Mouse (Mus musculus) heart, embryonic 12.5 days (tissue): ENCODE measurements at regions not wholly inside any gene's neighbourhood (a gene's known extent, or its start where the extent isn't known, plus 50 kb on each side); places are given as distances from the start of the nearest gene placed in this dataset.

Experiments used
- ATAC-seq: fragments of 200-750 bp; cut with Nextera tagmentation; 2 replicates; pipeline ENCODE4 v1.8.0; 2017; ENCODE audit warnings: moderate TSS enrichment, moderate library complexity; ENCODE audit not compliant: insufficient number of reproducible peaks, low FRiP score
- H3K27ac ChIP-seq: fragments of 300-500 bp; sonication (generic); 2 replicates; pipeline ENCODE4 v1.5.1; 2016; ENCODE audit warnings: mild to moderate bottlenecking, moderate library complexity; ENCODE audit not compliant: poor library complexity, severe bottlenecking
- H3K27me3 ChIP-seq: fragments of 300-500 bp; sonication (generic); replicated peaks from 2 replicates; pipeline ENCODE4 v1.6.1; 2016; ENCODE audit warnings: mild to moderate bottlenecking, moderate library complexity
- H3K36me3 ChIP-seq: fragments of 300-500 bp; sonication (generic); 2 replicates; pipeline ENCODE4 v1.6.1; 2016; ENCODE audit warnings: mild to moderate bottlenecking, moderate library complexity
- H3K4me1 ChIP-seq: fragments of 300-500 bp; sonication (generic); replicated peaks from 2 replicates; pipeline ENCODE4 v1.6.1; 2016; ENCODE audit warnings: mild to moderate bottlenecking
- H3K4me2 ChIP-seq: fragments of 300-500 bp; sonication (generic); 2 replicates; pipeline ENCODE4 v1.6.1; 2016; ENCODE audit warnings: mild to moderate bottlenecking, moderate library complexity
- H3K4me3 ChIP-seq: fragments of 300-500 bp; sonication (generic); 2 replicates; pipeline ENCODE4 v1.5.1; 2016; ENCODE audit warnings: mild to moderate bottlenecking
- H3K9ac ChIP-seq: fragments of 300-500 bp; sonication (generic); 2 replicates; pipeline ENCODE4 v1.6.1; 2016; ENCODE audit warnings: mild to moderate bottlenecking, moderate library complexity
- H3K9me3 ChIP-seq: fragments of 300-500 bp; sonication (generic); replicated peaks from 2 replicates; pipeline ENCODE4 v1.6.1; 2016; ENCODE audit warnings: mild to moderate bottlenecking, moderate library complexity
- WGBS: fragments of 180-500 bp; shearing (Covaris S2); methylation state at CpG from one replicate; pipeline ENCODE4 v1.1.7; 2016; 5-methylcytosine and 5-hydroxymethylcytosine counted together

DNA sequence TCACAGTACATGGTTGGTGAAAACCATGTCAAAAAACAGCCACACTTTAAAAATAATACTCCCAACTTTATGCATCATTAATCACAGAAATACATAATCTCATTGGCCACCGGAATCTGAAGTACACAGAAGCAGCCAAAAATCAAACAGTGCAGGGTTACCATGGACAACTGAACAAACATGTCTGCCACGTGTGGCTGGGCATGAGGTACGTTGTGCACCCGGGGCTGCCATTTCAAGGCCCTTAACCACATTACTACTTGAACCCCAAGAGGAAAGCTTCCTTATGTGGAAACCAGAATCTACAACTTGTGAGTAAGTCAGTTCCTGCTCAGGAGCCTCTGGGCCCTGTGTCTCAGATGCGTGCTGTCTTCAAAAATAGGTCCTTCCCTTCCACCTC lies 289.9 kb downstream of the Fam49a start:
- Histone ChIP-seq H3K4me3 (no peak overlapping the region), H3K27me3 (no peaks in the 10 kb centered on the region), H3K4me1 (peaks cover 32% of the 10 kb centered on the region), H3K36me3 (no peaks in the 10 kb centered on the region), H3K9me3 (no peaks in the 10 kb centered on the region; the same call in 1 of the 2 replicates), H3K4me2 (no peak overlapping the region), H3K27ac (no peak overlapping the region), H3K9ac (no peak overlapping the region)
- 85% methylated on average over 5 of the region's 5 CpGs for WGBS
- ATAC-seq, result no peak

GRCm38 (mm10) chr12:12549649-12550048 lies 287.7 kb downstream of the Fam49a start:
- ATAC-seq, result peak; percentile 67
- Histone ChIP-seq H3K27ac (no peak overlapping the region; the same call in 1 of the 2 replicates), H3K9me3 (no peaks in the 10 kb centered on the region; the same call in 1 of the 2 replicates), H3K27me3 (no peaks in the 10 kb centered on the region), H3K36me3 (no peaks in the 10 kb centered on the region), H3K4me1 (peaks cover 32% of the 10 kb centered on the region), H3K4me2 (no peak overlapping the region), H3K9ac (no peak overlapping the region), H3K4me3 (no peak overlapping the region)
- 29% methylated on average over 3 of the region's 3 CpGs for WGBS

DNA sequence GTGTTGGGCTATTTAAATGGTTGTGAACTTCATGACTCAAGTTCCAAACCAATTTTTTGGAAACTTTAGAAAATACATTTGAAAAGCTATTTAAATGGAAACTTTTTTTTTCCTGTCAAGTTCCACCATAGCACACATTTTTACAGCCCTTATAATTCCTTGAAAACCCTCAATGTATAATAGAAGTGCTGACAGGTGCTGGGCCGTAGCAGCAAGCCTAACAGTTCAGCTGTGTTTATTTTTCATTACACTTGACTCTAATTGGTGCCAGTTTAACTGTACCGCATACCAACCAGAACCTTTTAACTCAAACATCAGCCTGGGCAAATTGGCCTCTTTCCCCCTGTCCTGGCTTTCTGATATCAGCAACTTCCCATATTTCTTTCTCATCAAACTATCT lies 286.7 kb downstream of the Fam49a start:
- no peak overlapping the region for H3K4me2 ChIP-seq
- no peak overlapping the region for H3K27ac ChIP-seq
- no peaks in the 10 kb centered on the region for H3K36me3 ChIP-seq
- no peak for ATAC-seq
- no peaks in the 10 kb centered on the region; the same call in 1 of the 2 replicates for H3K9me3 ChIP-seq
- WGBS, result 51% methylated on average over 2 of the region's 2 CpGs
- H3K27me3 ChIP-seq, result no peaks in the 10 kb centered on the region
- H3K9ac ChIP-seq, result no peak overlapping the region
- H3K4me3 ChIP-seq, result no peak overlapping the region
- H3K4me1 ChIP-seq, result peaks cover 32% of the 10 kb centered on the region

GRCm38 (mm10) chr12:12547477-12547876 lies 285.5 kb downstream of the Fam49a start:
- no peak for ATAC-seq
- Histone ChIP-seq H3K9me3 (no peaks in the 10 kb centered on the region; the same call in 1 of the 2 replicates), H3K36me3 (no peaks in the 10 kb centered on the region), H3K27me3 (no peaks in the 10 kb centered on the region), H3K4me2 (no peak overlapping the region), H3K4me1 (peaks cover 32% of the 10 kb centered on the region), H3K27ac (no peak overlapping the region), H3K9ac (no peak overlapping the region), H3K4me3 (no peak overlapping the region)
- 70% methylated on average over 1 of the region's 1 CpGs for WGBS

DNA sequence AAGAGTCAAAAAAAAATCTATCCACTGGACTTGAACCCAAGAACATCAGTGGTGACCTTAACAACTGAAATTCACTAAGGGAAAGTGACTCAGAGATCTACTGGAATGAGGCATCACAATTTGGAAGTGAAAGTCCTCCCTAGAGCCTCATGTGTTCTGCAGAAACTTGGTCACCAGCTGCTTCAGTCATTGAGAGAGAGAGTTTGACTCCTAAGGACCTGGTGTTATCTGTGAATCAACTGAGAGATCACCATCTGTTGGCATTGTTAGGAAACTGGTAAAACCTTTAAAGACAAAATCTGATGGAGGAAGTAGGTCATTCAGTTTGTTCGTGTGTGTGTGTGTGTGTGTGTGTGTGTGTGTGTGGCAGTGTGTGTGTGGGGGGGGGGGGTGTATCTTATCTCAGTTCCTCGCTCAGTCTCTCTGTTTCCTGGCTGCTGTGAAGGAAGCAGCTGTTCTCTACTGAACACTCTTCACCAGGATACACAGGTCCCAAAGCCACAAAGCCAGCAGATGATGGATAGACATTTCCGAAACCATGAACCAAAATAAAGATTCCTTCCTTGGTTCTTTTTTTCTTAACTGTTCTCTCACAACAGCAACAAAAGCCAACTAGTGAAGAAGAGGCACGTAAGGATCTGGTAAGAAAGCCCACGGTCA lies 284.6 kb downstream of the Fam49a start:
- no peak for ATAC-seq
- no peak overlapping the region for H3K4me2 ChIP-seq
- H3K9me3 ChIP-seq, result no peaks in the 10 kb centered on the region; the same call in 1 of the 2 replicates
- H3K36me3 ChIP-seq, result no peaks in the 10 kb centered on the region
- H3K4me3 ChIP-seq, result no peak overlapping the region
- no peaks in the 10 kb centered on the region for H3K27me3 ChIP-seq
- H3K4me1 ChIP-seq, result peaks cover 32% of the 10 kb centered on the region
- no peak overlapping the region for H3K9ac ChIP-seq
- WGBS, result 79% methylated on average over 5 of the region's 5 CpGs
- no peak overlapping the region for H3K27ac ChIP-seq

GRCm38 (mm10) chr12:12541076-12542070 lies 279.4 kb downstream of the Fam49a start:
- ATAC-seq, result no peak
- Histone ChIP-seq H3K9me3 (no peaks in the 10 kb centered on the region), H3K4me3 (no peak overlapping the region), H3K36me3 (no peaks in the 10 kb centered on the region), H3K27ac (no peak overlapping the region), H3K4me2 (no peak overlapping the region), H3K4me1 (peaks cover 6% of the 10 kb centered on the region; the same call in 1 of the 2 replicates), H3K9ac (no peak overlapping the region), H3K27me3 (no peaks in the 10 kb centered on the region)
- 66% methylated on average over 13 of the region's 13 CpGs for WGBS

DNA sequence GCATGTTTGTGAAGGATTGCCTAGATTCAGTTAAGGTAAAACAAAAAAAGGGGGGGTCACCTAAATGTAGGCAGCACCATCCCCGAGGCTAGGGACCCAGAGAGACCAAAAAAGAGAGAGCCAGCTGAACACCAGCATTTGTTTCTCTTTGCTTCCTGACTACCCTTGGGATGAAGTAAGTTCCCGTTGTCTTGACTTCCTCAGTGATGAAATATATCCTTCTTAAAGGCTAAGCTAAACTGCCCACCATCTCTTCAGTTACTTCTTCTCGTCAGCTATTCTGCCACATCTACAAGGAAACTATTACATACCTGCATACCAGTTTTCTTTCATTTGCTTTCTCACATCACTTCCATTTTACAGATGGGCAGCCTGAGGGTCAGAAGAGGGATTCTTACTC lies 277.4 kb downstream of the Fam49a start:
- no peaks in the 10 kb centered on the region for H3K9me3 ChIP-seq
- H3K4me1 ChIP-seq, result peaks cover 12% of the 10 kb centered on the region
- H3K4me3 ChIP-seq, result no peak overlapping the region
- no peak overlapping the region for H3K27ac ChIP-seq
- ATAC-seq, result no peak
- no peaks in the 10 kb centered on the region for H3K27me3 ChIP-seq
- H3K36me3 ChIP-seq, result no peaks in the 10 kb centered on the region
- no peak overlapping the region for H3K9ac ChIP-seq
- no peak overlapping the region for H3K4me2 ChIP-seq
- WGBS, result 83% methylated on average over 3 of the region's 3 CpGs

GRCm38 (mm10) chr12:12534779-12535178 lies 272.8 kb downstream of the Fam49a start:
- H3K9me3 ChIP-seq, result no peaks in the 10 kb centered on the region
- WGBS, result 4% methylated on average over 2 of the region's 2 CpGs

DNA sequence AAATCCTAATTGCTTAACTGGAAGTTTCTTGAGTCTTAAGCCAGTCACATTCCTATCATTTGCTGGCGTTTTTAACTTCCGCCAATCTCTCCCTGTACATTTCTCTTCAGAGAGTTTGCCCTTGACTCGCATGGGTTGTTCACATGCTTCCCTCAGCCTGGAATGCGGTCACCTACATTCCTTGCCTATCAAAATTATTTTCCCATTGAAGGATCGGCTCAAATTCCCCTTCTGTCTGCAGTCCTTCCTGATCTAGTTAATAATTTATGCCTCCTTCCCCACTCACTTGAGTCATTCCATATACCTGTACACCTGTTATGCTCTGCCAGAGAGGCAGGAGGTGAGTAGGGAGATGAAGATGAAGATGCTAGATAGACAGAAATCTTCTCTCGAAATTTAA lies 268.9 kb downstream of the Fam49a start:
- Histone ChIP-seq H3K9me3 (no peaks in the 10 kb centered on the region), H3K4me1 (peaks cover 49% of the 10 kb centered on the region), H3K27ac (no peak overlapping the region), H3K4me2 (no peak overlapping the region), H3K36me3 (no peaks in the 10 kb centered on the region), H3K27me3 (no peaks in the 10 kb centered on the region), H3K9ac (no peak overlapping the region), H3K4me3 (no peak overlapping the region)
- ATAC-seq, result no peak
- 30% methylated on average over 6 of the region's 6 CpGs for WGBS

More at GRCm38 (mm10) chr12:12534779-12535178, 272.8 kb downstream of the Fam49a start:
- Histone ChIP-seq H3K4me3 (no peak overlapping the region), H3K27me3 (no peaks in the 10 kb centered on the region), H3K9ac (no peak overlapping the region), H3K4me2 (0 out of 2 replicates have a peak overlapping the region, but pooled peaks have one; percentile 17), H3K27ac (peak overlapping the region; percentile 20; the same call in 1 of the 2 replicates), H3K4me1 (peaks cover 19% of the 10 kb centered on the region), H3K36me3 (no peaks in the 10 kb centered on the region)
- ATAC-seq, result no peak

- WGBS, result 89% methylated on average over 5 of the region's 5 CpGs
- H3K27ac ChIP-seq, result peak overlapping the region; percentile 27
- no peaks in the 10 kb centered on the region for H3K36me3 ChIP-seq
- H3K27me3 ChIP-seq, result no peaks in the 10 kb centered on the region
- H3K4me2 ChIP-seq, result no peak overlapping the region
- H3K9ac ChIP-seq, result no peak overlapping the region
- ATAC-seq, result no peak
- no peaks in the 10 kb centered on the region for H3K9me3 ChIP-seq
- H3K4me1 ChIP-seq, result peaks cover 44% of the 10 kb centered on the region
- H3K4me3 ChIP-seq, result no peak overlapping the region
These were observed 267.6 kb downstream of the Fam49a start for GRCm38 (mm10) chr12:12529541-12529940.

DNA sequence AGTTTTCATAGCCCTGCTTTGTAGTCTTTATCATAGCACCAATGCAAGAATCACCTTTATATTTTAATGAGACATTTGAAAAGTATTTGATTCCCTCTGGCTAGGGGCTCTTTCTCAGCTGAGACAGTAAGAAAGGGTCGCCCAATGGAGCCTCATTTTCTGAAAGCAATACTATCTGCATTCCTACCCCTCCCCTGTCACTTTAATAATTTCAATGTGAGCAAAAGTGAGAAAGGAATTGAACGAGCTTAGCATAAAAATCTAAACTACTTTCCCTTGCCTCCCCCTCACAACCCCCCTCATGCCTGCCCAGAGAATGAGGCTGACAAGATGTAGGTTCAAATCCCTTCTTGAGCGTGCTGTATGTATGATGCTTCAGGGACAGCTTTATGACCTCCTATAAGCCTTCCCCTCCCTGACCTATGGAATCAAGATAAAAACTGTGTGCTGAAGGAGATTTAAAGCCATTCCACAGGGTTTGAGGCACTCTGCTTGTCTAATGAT lies 266.6 kb downstream of the Fam49a start:
- no peaks in the 10 kb centered on the region for H3K9me3 ChIP-seq
- H3K9ac ChIP-seq, result no peak overlapping the region
- H3K36me3 ChIP-seq, result no peaks in the 10 kb centered on the region
- H3K4me3 ChIP-seq, result no peak overlapping the region
- no peaks in the 10 kb centered on the region for H3K27me3 ChIP-seq
- H3K27ac ChIP-seq, result peak overlapping the region; percentile 85
- no peak for ATAC-seq
- 43% methylated on average over 3 of the region's 3 CpGs for WGBS
- H3K4me1 ChIP-seq, result peaks cover 43% of the 10 kb centered on the region
- no peak overlapping the region for H3K4me2 ChIP-seq
